In the genomic region with DNA sequence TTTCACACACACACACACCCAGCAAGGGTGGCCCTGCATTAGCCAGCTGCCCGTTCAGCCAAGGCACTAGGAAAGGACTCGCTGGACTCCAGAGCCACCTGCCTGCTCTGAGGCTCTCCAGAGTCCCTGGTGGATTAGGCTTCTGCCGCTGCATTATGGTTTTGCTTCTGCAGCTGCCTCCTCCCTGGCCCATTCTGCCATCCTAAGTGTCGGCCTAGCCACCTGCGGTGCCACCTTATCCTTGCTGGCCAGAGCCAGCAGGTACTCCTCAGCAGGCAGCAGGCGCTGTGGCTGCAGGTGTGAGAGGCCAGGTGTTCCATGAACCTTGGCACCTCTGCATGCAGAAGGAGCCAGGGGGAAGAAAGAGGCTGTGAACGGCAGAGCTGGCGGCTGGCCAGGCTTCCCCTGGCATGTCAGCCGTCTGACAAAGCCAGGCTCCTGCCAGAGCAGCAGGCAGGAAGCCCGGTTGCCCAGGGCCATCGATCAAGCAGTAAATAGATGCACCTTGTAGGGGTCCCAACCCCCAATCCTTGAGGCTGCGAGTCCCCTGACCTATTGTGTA, we compare ENCODE assay signal across 10 mouse cellular contexts. TPM values are rescaled to one million over a fixed set of nuclear protein-coding genes. Genes with fewer than 3 reads are reported as not detected.
DNase-seq lines count a peak whose midpoint lies in the region; ATAC-seq and TF ChIP-seq lines count a peak whose summit lies in the region.
"Had no signal": no experiment of that assay in that cellular context is flagged by ENCODE, and none has a peak within 500 bp of the region (broad histone marks: within the 10 kb centered on the region; RNA-seq: fewer than 3 reads in every experiment).

No protein-coding gene starts in this region.

- no peak for TF ChIP-seq CTCF in lung, postnatal 0 days (IDR thresholded peaks at IDR 0.05)

- no peak overlapping the region for H3K4me3 ChIP-seq in lung, postnatal 0 days (ENCODE audit: low read depth, low read length)
- no peak overlapping the region for H3K4me3 ChIP-seq in forebrain, embryonic 11.5 days (ENCODE audit: low read depth, low read length)
- no peak overlapping the region for H3K4me3 ChIP-seq in hindbrain, embryonic 15.5 days
- H3K4me3 ChIP-seq: erythroblast, embryonic 14.5 days had no signal

- H3K4me1 ChIP-seq in lung, postnatal 0 days (ENCODE audit: insufficient read depth, low read depth, low read length) = no peaks in the 10 kb centered on the region
- peaks cover 6% of the 10 kb centered on the region for H3K4me1 ChIP-seq in forebrain, embryonic 11.5 days (replicated peaks; ENCODE audit: control insufficient read depth, insufficient read depth, low read length)
- peaks cover 11% of the 10 kb centered on the region for H3K4me1 ChIP-seq in hindbrain, embryonic 15.5 days (replicated peaks)

- 23% methylated on average over 12 of the region's 12 CpGs for WGBS in lung, postnatal 0 days
- WGBS in forebrain, embryonic 11.5 days = 21% methylated on average over 12 of the region's 12 CpGs
- 9% methylated on average over 12 of the region's 12 CpGs for WGBS in hindbrain, embryonic 15.5 days

- H3K4me2 ChIP-seq in lung, postnatal 0 days (replicated peaks; ENCODE audit: low read depth, low read length) = no peak overlapping the region
- no peak overlapping the region for H3K4me2 ChIP-seq in forebrain, embryonic 11.5 days (ENCODE audit: low read depth, low read length, severe bottlenecking)
- peak overlapping the region; percentile 34 for H3K4me2 ChIP-seq in hindbrain, embryonic 15.5 days

- TF ChIP-seq EP300 in lung, postnatal 0 days (IDR thresholded peaks at IDR 0.05) = no peak

- peak; percentile 11 for DNase-seq in lung, postnatal 0 days (ENCODE audit: low spot score)
- no peak for DNase-seq in lung, adult 18-20 months
- peak; percentile 60 for DNase-seq in forebrain, embryonic 11.5 days (ENCODE audit: low spot score)
- DNase-seq in lung, postnatal 10 days = peak; percentile 8
- DNase-seq in embryo, embryonic 10 days (ENCODE audit: low spot score) = no peak
- no peak for DNase-seq in gastrocnemius, postnatal 25 days
- no peak for DNase-seq in thymus, adult 18-20 months

- H3K27ac ChIP-seq in lung, postnatal 0 days (ENCODE audit: low read length) = no peak overlapping the region
- H3K27ac ChIP-seq in forebrain, embryonic 11.5 days (ENCODE audit: low read depth, low read length) = 0 out of 2 replicates have a peak overlapping the region, but pooled peaks have one; percentile 12
- peak overlapping the region; percentile 75 for H3K27ac ChIP-seq in hindbrain, embryonic 15.5 days (replicated peaks)

- H3K9me3 ChIP-seq in lung, postnatal 0 days (ENCODE audit: low read length) = no peaks in the 10 kb centered on the region
- H3K9me3 ChIP-seq in forebrain, embryonic 11.5 days (ENCODE audit: control insufficient read depth, low read length) = no peaks in the 10 kb centered on the region
- no peaks in the 10 kb centered on the region for H3K9me3 ChIP-seq in hindbrain, embryonic 15.5 days

- H3K9ac ChIP-seq in lung, postnatal 0 days (replicated peaks; ENCODE audit: low read depth) = no peak overlapping the region
- H3K9ac ChIP-seq in forebrain, embryonic 11.5 days (ENCODE audit: low read length) = no peak overlapping the region
- H3K9ac ChIP-seq in hindbrain, embryonic 15.5 days = no peak overlapping the region

- no peak for ATAC-seq in lung, postnatal 0 days
- no peak for ATAC-seq in forebrain, embryonic 11.5 days (replicated peaks; ENCODE audit: low FRiP score)
- peak; percentile 78 for ATAC-seq in hindbrain, embryonic 15.5 days (ENCODE audit: low FRiP score, low read depth)
- ATAC-seq: Patski had no signal

- H3K36me3 ChIP-seq in lung, postnatal 0 days (ENCODE audit: insufficient read depth, low read length) = no peaks in the 10 kb centered on the region
- no peaks in the 10 kb centered on the region for H3K36me3 ChIP-seq in forebrain, embryonic 11.5 days (ENCODE audit: control insufficient read depth, insufficient read depth, low read length)
- H3K36me3 ChIP-seq in hindbrain, embryonic 15.5 days = no peaks in the 10 kb centered on the region

- H3K27me3 ChIP-seq in lung, postnatal 0 days (replicated peaks; ENCODE audit: insufficient read depth, low read length) = no peaks in the 10 kb centered on the region
- H3K27me3 ChIP-seq in forebrain, embryonic 11.5 days (ENCODE audit: control insufficient read depth, insufficient read depth, low read length) = no peaks in the 10 kb centered on the region
- H3K27me3 ChIP-seq in hindbrain, embryonic 15.5 days = no peaks in the 10 kb centered on the region
- H3K27me3 ChIP-seq: Patski had no signal

RNA-seq across cellular contexts. Expression of a gene that starts 14.8 kb away (rescaled TPM):
- 9.2 and 11.3 TPM in 2 replicates for polyA plus RNA-seq in lung, postnatal 0 days (2015; fragmentation: Nextera tagmentation; extraction: Ambion mirVana)
- polyA plus RNA-seq in forebrain, embryonic 11.5 days (2014; fragmentation: Nextera tagmentation; extraction: Ambion mirVana) = 568 and 596 TPM in 2 replicates
- 278 and 318 TPM in 2 replicates for polyA plus RNA-seq in hindbrain, embryonic 15.5 days (2015; fragmentation: Nextera tagmentation; extraction: Ambion mirVana)
- under 1 TPM; 0.28 to 0.35 TPM for total RNA-seq in gastrocnemius, postnatal 25 days (2021)
- polyA plus RNA-seq: erythroblast, embryonic 14.5 days had no signal

Comparison
In these comparisons a context has a peak if more than half of its experiments do, and no peak if none do; other contexts are left out.
1. DNase-seq: peak in lung, postnatal 0 days (single experiment), forebrain, embryonic 11.5 days (single experiment) and lung, postnatal 10 days (single experiment); none in lung, adult 18-20 months (0 of 2), embryo, embryonic 10 days (single experiment), gastrocnemius, postnatal 25 days (single experiment) and thymus, adult 18-20 months (0 of 2).
2. RNA of a gene that starts 14.8 kb away (polyA plus RNA-seq): 568 to 596 TPM in forebrain, embryonic 11.5 days and 278 to 318 TPM in hindbrain, embryonic 15.5 days; 9.2 to 11.3 TPM in lung, postnatal 0 days; every median in the first group is over 10 times any median in the second.